Mouse (Mus musculus) testis, postnatal 14 days (tissue): ENCODE measurements around the gene Sac3d1.

Experiments
- DNase-seq: peaks from one replicate; pipeline ENCODE4 v3.0.0; 2021; ENCODE audit warnings: low spot score

Gene Sac3d1

GRCm38 (mm10) chr19:6118677-6119185, 281 bp upstream of the Sac3d1 start:
- no peak for DNase-seq

- no peak for DNase-seq
Measured at GRCm38 (mm10) chr19:6117346-6117985, 984 bp downstream of the Sac3d1 start.

- DNase-seq = no peak
Measured at GRCm38 (mm10) chr19:6116113-6116850, 2.2 kb downstream of the Sac3d1 start.

GRCm38 (mm10) chr19:6113116-6113515, 5.3 kb downstream of the Sac3d1 start:
- no peak for DNase-seq

GRCm38 (mm10) chr19:6105586-6105985, 12.9 kb downstream of the Sac3d1 start, which contains the start of gene Naaladl1:
Naaladl1 (plus strand) TSS chr19:6105782.
- DNase-seq = no peak

GRCm38 (mm10) chr19:6104476-6104875, 14.0 kb downstream of the Sac3d1 start:
- DNase-seq = no peak

- no peak for DNase-seq
Measured at GRCm38 (mm10) chr19:6102169-6102853, 16.1 kb downstream of the Sac3d1 start.

GRCm38 (mm10) chr19:6101186-6101585, 17.3 kb downstream of the Sac3d1 start:
- DNase-seq = no peak

GRCm38 (mm10) chr19:6097847-6098246, 20.6 kb downstream of the Sac3d1 start:
- no peak for DNase-seq

GRCm38 (mm10) chr19:6094119-6094518, 24.3 kb downstream of the Sac3d1 start, which contains the start of gene AC131692.1:
AC131692.1 (plus strand) TSS chr19:6094419.
- no peak for DNase-seq

- no peak for DNase-seq
Measured at GRCm38 (mm10) chr19:6088841-6089240, 29.6 kb downstream of the Sac3d1 start.

- DNase-seq = peak; percentile 75
Measured at GRCm38 (mm10) chr19:6085417-6085879, 33.0 kb downstream of the Sac3d1 start.

- DNase-seq = peak; percentile 97
Measured at GRCm38 (mm10) chr19:6084478-6085248, 33.8 kb downstream of the Sac3d1 start, which contains the start of the genes Zfpl1 and Cdca5. Zfpl1 (minus strand) TSS chr19:6084956. Cdca5 (plus strand) TSS chr19:6084983.

GRCm38 (mm10) chr19:6082156-6082555, 36.3 kb downstream of the Sac3d1 start, which contains the start of gene Gm28374:
Gm28374 (minus strand) TSS chr19:6082256.
- DNase-seq = no peak

- DNase-seq = no peak
Measured at GRCm38 (mm10) chr19:6079983-6080480, 38.4 kb downstream of the Sac3d1 start, which contains the start of gene Tmem262. Tmem262 (plus strand) TSS chr19:6080033.

- peak; percentile 90 for DNase-seq
Measured at GRCm38 (mm10) chr19:6076564-6077393, 41.7 kb downstream of the Sac3d1 start, which contains the start of gene Vps51. Vps51 (minus strand) TSS chr19:6077231.

- no peak for DNase-seq
Measured at GRCm38 (mm10) chr19:6073889-6074288, 44.6 kb downstream of the Sac3d1 start.

GRCm38 (mm10) chr19:6071261-6071660, 47.2 kb downstream of the Sac3d1 start:
- no peak for DNase-seq

- no peak for DNase-seq
Measured at GRCm38 (mm10) chr19:6070571-6071250, 47.7 kb downstream of the Sac3d1 start.

- DNase-seq = no peak
Measured at GRCm38 (mm10) chr19:6069851-6070250, 48.6 kb downstream of the Sac3d1 start.
